8 mouse cellular contexts compared by ENCODE assay signal in genomic region chr10:127341891-127342639, GRCm38 (mm10). TPM values are rescaled to one million over a fixed set of nuclear protein-coding genes. Genes with fewer than 3 reads are reported as not detected.
DNase-seq lines count a peak whose midpoint lies in the region; ATAC-seq lines count a peak whose summit lies in the region.

Gene Gli1, minus strand, starts transcription at chr10:127341974.

- peak within 1 kb of the TSS; percentile 97 for H3K27ac ChIP-seq in embryonic facial prominence, embryonic 13.5 days
- peak within 1 kb of the TSS; percentile 16 for H3K27ac ChIP-seq in liver, embryonic 11.5 days (ENCODE audit: low read depth, low read length)
- peak within 1 kb of the TSS; percentile 97 for H3K27ac ChIP-seq in stomach, embryonic 14.5 days (ENCODE audit: low read length)

- H3K36me3 ChIP-seq in embryonic facial prominence, embryonic 13.5 days: peaks cover 6% of the 10 kb centered on the region
- no peaks in the 10 kb centered on the region for H3K36me3 ChIP-seq in liver, embryonic 11.5 days (ENCODE audit: control insufficient read depth, insufficient read depth, low read length)
- peaks cover 5% of the 10 kb centered on the region; the same call in 1 of the 2 replicates for H3K36me3 ChIP-seq in stomach, embryonic 14.5 days (ENCODE audit: control insufficient read depth, insufficient read depth, low read length)

- no peak for ATAC-seq in embryonic facial prominence, embryonic 13.5 days (ENCODE audit: insufficient number of reproducible peaks, insufficient read depth, low FRiP score, low TSS enrichment, low read depth)
- ATAC-seq in liver, embryonic 11.5 days (replicated peaks; ENCODE audit: low FRiP score): peak; percentile 41; the same call in 1 of the 2 replicates
- peak; percentile 24; the same call in 1 of the 2 replicates for ATAC-seq in stomach, embryonic 14.5 days (ENCODE audit: insufficient number of reproducible peaks, insufficient read depth, low FRiP score, low read depth)

- H3K4me2 ChIP-seq in embryonic facial prominence, embryonic 13.5 days: peak within 1 kb of the TSS; percentile 85
- H3K4me2 ChIP-seq in liver, embryonic 11.5 days: peak within 1 kb of the TSS; percentile 95
- H3K4me2 ChIP-seq in stomach, embryonic 14.5 days (replicated peaks; ENCODE audit: low read depth, low read length): peak within 1 kb of the TSS; percentile 92

- peak; percentile 88 for DNase-seq in A20 (ENCODE audit: low read depth, low spot score)
- peak; percentile 88 to 90 for DNase-seq in adrenal gland, postnatal 36 days
- peak; percentile 66 to 82 for DNase-seq in heart, adult 9 months (ENCODE audit: low spot score in 2 of 2)
- DNase-seq in kidney, adult 9 months: peak; percentile 83
- peak; percentile 79 for DNase-seq in liver, embryonic 11.5 days (ENCODE audit: low spot score)
- DNase-seq in natural killer cell, adult 2 months (ENCODE audit: low spot score in 2 of 2): peak; percentile 70 to 76

- H3K9ac ChIP-seq in embryonic facial prominence, embryonic 13.5 days: peak within 1 kb of the TSS; percentile 76
- H3K9ac ChIP-seq in liver, embryonic 11.5 days (ENCODE audit: low read depth, low read length): peak within 1 kb of the TSS; percentile 30; the same call in 1 of the 2 replicates
- H3K9ac ChIP-seq in stomach, embryonic 14.5 days (replicated peaks; ENCODE audit: low read depth, low read length): peak within 1 kb of the TSS; percentile 57

- H3K9me3 ChIP-seq in embryonic facial prominence, embryonic 13.5 days: peaks cover 4% of the 10 kb centered on the region; the same call in 1 of the 2 replicates
- H3K9me3 ChIP-seq in liver, embryonic 11.5 days (ENCODE audit: control insufficient read depth, low read length): no peaks in the 10 kb centered on the region
- H3K9me3 ChIP-seq in stomach, embryonic 14.5 days (ENCODE audit: control insufficient read depth, low read depth, low read length): no peaks in the 10 kb centered on the region

- under 1% methylated on average over 29 of the region's 29 CpGs for WGBS in embryonic facial prominence, embryonic 13.5 days
- WGBS in liver, embryonic 11.5 days: under 1% methylated on average over 29 of the region's 29 CpGs
- under 1% methylated on average over 29 of the region's 29 CpGs for WGBS in stomach, embryonic 14.5 days

- peak within 1 kb of the TSS; percentile 60 for H3K4me3 ChIP-seq in embryonic facial prominence, embryonic 13.5 days
- peak within 1 kb of the TSS; percentile 55 for H3K4me3 ChIP-seq in liver, embryonic 11.5 days (ENCODE audit: low read depth, low read length)
- H3K4me3 ChIP-seq in stomach, embryonic 14.5 days (ENCODE audit: low read depth, low read length): peak within 1 kb of the TSS; percentile 57

- H3K27me3 ChIP-seq in embryonic facial prominence, embryonic 13.5 days: no peaks in the 10 kb centered on the region
- H3K27me3 ChIP-seq in liver, embryonic 11.5 days (replicated peaks; ENCODE audit: control insufficient read depth, insufficient read depth, low read length): peaks cover 41% of the 10 kb centered on the region
- no peaks in the 10 kb centered on the region for H3K27me3 ChIP-seq in stomach, embryonic 14.5 days (ENCODE audit: control insufficient read depth, insufficient read depth, low read length)

- peaks cover 31% of the 10 kb centered on the region for H3K4me1 ChIP-seq in embryonic facial prominence, embryonic 13.5 days
- H3K4me1 ChIP-seq in liver, embryonic 11.5 days (replicated peaks; ENCODE audit: control insufficient read depth, insufficient read depth, low read length): peaks cover 22% of the 10 kb centered on the region
- 0 out of 2 replicates have a peak, but pooled peaks cover 6% of the 10 kb centered on the region for H3K4me1 ChIP-seq in stomach, embryonic 14.5 days (ENCODE audit: control insufficient read depth, insufficient read depth, low read length)

RNA-seq across cellular contexts. Expression of gene Gli1, which starts in this region (rescaled TPM):
- 1 to 10 TPM; 2.7 to 4.2 TPM for total RNA-seq in adrenal gland, postnatal 36 days (2021)
- 17.5 and 19.8 TPM in 2 replicates for polyA plus RNA-seq in embryonic facial prominence, embryonic 13.5 days (2015; fragmentation: Nextera tagmentation; extraction: Ambion mirVana)
- polyA plus RNA-seq in liver, embryonic 11.5 days (2014; fragmentation: Nextera tagmentation; extraction: Ambion mirVana): 2.1 and 2.2 TPM in 2 replicates
- 15.5 and 17.6 TPM in 2 replicates for polyA plus RNA-seq in stomach, embryonic 14.5 days (2014; fragmentation: Nextera tagmentation; extraction: Ambion mirVana)

Comparison
In these comparisons a context has a peak if more than half of its experiments do, and no peak if none do; other contexts are left out.
1. H3K27ac ChIP-seq: peak in every context shown above with its lines; median percentile 97 in embryonic facial prominence, embryonic 13.5 days; 97 in stomach, embryonic 14.5 days; 16 in liver, embryonic 11.5 days.